Mouse (Mus musculus): Measurements from ENCODE around the gene Tmem92.

Gene Tmem92

DNA sequence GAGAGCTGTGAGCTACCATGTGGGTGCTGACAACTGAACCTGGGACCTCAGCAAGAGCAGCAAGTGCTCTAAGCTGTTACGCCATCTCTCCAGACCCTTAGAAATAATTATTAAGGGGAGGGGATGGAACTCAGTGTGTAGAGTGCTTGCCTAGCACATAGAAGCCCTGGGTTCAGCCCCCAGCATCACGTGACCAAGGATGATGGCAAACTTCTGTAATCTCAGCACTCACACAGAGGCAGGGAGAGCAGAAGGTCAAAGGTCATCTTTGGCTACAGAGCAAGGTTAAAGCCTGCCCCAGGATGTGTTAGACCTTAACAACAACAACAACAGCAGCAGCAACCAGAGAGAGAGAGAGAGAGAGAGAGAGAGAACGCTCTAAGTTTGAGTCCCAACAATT, 54.0 kb downstream of the Tmem92 start:
- no peak for DNase-seq (ENCODE audit: low spot score)

DNA sequence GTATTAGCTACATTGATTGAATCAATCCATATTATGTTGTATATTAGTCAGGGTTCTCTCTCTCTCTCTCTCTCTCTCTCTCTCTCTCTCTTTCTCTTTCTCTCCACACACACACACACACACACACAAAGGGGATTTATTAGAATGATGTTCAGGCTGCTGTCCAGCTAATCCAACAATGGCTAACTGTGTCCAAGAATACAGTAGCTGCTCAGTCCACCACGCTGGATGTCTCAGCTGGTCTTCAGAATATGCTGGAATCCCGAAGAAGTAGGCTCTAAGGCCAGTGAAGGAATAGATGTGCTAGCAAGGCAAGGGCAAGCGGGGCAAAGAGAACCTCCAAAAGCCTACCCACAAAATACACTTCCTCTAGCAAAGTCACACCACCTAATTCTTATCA, 55.2 kb downstream of the Tmem92 start:
- peak; percentile 10 for DNase-seq (ENCODE audit: low spot score)

Measured in left cerebral cortex, adult 11 months (tissue).